Mouse (Mus musculus) CD8-positive naive resting alpha-beta T cell, adult 2 months (primary cell): Measurements from ENCODE around the gene Bckdha.
A peak's percentile ranks its signal among the peaks of the same experiment; 100 is the strongest.

Experiments
- DNase-seq, 2 experiments: peaks; one replicate each; pipeline ENCODE4 v3.0.0; 2022; ENCODE audit warnings: low read depth in 2 of 2, low spot score in 2 of 2

Bckdha gene

DNA sequence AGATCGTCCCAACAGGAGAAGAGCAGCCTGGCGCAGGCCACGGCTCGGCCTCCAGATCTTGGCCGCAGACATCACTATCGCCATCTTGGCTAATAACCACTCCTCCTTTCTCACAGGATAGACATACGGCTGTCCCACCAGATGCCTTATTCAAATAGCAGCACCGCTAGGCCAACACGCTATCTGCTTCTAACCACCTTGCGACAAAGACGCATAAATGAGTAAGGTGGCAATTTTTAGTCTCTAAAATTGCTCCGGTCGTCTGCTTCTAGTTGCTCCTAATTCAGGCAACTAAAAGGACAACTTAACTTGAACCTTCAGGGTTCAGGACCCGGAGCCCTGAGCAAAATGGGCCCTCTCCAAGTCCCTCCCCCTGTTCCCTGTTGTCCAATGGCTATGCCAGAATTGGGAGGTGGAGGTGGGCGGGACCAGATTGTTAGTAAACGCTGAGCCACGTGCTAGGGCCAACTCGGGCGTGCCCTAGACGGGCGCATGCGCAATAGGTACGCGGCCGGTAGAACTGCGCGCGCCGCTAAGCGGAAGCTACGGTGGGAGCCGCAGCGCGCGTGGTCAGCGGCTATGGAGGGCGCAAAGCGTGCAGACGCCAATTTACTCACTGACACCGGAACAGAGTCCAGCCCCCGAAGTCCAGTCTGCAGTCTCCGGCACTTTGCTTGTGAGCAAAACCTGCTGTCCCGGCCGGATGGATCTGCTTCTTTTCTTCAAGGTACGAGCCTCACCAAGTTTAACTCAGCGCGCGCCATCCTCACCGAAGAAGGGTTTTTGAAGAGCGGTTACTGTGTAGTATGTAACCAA, at the start of gene Bckdha, which contains the start of gene Exosc5:
Gene Bckdha, minus strand, starts transcription at position 325 of the 816 bp plus-strand sequence.
Gene Exosc5, plus strand, starts transcription at position 508 of the 816 bp plus-strand sequence.
- DNase-seq, result peak; percentile 97 to 98

DNA sequence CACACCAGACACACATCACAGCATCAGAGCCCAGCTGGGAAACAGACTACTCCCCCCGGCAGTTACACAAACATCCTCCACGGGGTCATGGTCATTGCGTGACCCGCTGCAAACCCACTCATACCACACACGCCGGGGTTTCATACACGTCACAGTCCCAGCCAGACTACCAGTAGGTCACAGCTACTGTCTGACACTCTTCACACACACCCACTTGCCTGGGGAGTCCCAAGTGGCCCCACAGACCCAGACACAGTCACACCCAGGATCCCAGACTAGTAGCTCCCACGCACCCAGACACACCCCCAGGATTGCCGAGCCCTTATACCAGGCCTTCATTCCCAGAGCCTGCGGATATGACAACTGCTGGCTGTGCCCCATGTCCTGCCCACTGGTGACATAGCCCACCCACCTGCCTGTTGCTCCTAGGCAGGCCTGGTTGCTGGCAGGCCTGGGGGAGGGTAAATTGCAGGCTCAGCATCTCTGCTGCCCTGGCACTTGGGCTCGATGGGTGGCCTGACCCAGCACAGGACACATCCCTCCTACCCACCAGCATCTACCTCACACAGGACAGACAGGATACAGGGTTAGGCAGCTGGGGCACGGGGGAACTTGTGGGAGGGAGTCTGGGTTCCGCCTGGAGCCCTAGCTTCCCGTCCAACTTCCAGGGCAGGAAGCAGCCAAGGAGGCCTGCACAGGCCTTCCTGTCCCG, 49.0 kb upstream of the Bckdha start:
- DNase-seq, result no peak

DNA sequence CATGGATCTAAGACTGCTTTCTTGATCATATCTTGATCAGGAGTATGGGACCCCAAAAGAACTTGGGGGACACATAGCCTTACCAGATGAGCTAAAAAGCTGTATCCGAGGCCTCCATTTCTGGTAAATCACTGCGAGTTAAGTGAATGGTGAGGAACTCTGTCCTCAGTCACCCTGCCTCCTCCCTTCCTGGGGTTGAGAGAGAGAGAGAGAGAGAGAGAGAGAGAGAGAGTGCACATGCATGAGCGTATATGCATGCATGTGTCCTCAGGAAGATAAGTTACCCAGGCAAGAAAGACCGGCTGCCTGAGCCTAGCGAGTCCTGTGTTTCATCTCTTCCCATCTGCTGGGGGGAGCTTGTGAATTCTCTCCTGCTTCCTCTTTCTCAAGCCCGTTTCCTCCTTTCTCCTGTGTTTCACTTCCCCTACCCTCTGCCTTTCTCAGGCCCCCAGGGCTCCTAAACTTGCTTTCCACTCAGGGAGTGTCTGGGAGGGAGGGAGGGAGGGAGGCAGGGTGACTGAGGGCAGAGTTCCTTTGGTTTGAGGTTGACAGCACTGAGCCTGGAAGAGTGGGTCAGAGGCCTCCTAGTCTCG, 47.9 kb upstream of the Bckdha start:
- no peak for DNase-seq

DNA sequence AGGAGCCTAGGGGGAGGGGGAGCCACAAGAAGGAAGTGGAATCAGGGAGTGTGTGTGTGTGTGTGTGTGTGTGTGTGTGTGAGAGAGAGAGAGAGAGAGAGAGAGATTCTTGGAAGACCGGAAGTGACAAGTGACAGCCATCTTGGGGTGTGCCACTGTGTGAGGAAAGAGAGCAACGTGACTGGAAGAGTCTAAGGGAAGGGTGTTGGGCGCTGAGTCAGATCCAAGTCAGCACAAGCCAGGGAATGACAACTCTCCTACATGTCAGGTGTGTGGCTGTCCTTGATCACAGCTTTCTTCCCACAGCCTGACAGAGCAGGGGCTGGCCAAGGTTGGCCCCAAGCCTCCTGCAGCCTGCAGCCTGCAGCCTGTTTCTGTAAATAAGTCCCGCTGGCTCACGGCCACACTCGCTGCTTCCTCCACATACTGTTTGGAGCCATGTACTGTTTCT, 47.0 kb upstream of the Bckdha start:
- no peak for DNase-seq

DNA sequence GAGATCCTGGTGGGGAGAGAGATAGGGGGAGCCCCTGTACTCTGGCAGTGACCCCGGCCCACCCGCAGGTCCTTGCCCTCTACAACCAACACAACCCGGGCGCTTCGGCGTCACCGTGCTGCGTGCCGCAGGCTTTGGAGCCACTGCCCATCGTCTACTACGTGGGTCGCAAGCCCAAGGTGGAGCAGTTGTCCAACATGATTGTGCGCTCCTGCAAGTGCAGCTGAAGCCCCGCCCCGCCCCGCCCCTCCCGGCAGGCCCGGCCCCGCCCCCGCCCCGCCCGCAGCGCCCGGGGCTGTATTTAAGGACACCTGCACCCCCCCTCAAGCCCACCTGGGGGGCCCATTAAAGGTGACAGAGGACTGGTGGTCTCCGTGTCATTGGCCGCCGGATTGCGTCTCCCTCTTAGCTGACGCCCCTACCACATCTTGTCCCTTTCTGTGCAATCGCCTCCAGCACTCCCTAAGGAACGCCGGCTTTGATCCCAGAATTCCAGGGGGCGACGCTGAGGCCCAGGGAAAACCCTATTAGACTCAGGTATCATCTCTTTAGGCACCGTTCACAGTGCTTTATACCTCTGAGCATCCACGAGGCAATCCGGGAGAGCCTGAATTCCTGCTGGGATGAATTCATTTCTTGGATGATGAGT, 46.1 kb upstream of the Bckdha start:
- DNase-seq, result no peak

DNA sequence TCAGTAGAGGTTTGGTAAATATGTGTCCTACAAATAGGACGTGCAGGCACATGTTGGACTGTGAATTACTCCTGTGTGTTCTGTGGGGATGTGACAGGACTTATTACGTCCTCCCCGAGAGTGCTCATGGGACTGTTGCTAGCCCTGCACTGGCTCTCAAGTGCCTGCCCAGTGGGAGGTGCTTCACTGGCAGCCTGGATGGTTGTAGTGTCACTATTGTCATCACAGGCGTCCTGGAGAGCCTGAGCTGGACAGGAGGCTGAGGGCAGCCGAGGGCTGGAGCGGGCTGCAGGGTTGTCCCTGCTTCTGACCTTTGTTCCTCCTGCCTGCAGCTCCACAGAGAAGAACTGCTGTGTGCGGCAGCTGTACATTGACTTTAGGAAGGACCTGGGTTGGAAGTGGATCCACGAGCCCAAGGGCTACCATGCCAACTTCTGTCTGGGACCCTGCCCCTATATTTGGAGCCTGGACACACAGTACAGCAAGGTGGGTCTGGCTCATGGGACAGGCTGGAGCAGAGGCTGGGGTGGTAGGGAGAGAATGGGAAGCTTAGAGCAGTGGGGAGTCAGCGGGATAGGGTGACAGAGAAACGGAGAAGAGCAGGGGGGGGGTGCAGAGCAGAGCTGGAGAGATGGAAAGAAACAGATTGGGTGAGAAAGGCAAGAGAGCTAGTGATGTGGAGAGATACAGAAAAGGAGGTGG, 45.2 kb upstream of the Bckdha start:
- DNase-seq, result no peak

DNA sequence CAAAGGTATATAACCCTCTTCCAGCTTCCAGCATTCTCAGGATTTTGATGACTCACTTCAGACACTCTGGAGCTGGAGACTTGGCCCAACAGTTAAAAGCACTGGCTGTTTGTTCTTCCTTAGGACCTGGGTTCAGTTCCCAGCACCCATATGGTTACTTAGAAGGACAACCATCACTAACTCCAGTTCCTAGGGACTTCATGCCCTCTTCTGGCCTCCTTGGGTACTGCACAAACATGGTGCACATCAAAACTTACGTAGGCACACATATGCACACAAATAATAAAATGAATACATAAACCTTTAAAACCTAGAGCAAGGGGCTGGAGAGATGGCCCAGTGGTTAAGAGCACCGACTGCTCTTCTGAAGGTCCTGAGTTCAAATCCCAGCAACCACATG, 43.6 kb upstream of the Bckdha start:
- no peak for DNase-seq

DNA sequence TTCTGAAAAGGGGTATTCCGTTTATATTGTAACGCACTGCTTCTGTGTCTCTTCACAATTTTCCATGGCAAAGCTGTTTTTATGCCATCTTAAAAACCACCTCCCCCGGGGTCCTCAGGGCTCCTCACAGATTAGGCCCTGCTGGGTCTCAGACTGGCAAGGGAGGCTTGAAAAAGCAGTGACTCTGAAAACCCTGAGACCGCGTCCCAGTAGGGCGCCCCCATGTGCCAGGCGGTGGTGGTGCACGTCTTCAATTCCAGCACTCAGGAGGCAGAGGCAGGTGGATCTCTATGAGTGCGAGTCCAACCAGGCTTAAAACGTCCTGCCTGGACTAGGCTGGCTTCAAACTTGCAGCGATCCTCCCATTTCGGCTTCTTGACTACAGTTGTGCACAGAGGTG, 42.0 kb upstream of the Bckdha start:
- DNase-seq, result peak in 1 of 2 experiments; percentile 46

DNA sequence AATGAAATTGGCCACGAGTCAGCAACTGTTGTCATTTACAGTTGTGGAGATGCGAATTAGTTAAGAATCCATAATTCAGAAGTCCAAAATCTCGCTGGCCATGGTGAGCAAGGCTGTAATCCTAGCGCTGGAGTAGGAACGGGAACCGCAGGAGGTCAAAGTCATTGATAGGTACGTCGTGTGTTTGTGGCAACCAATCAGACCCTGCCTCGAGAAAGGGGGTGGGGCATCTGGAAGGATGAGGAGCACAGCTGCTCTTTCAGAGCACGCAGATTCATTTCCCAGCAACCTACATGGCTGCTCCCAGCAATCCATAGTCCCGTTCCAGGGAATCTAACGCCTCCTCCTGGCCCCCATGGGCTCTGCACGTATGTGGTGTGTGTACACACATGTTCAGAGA, 41.1 kb upstream of the Bckdha start:
- DNase-seq, result no peak

DNA sequence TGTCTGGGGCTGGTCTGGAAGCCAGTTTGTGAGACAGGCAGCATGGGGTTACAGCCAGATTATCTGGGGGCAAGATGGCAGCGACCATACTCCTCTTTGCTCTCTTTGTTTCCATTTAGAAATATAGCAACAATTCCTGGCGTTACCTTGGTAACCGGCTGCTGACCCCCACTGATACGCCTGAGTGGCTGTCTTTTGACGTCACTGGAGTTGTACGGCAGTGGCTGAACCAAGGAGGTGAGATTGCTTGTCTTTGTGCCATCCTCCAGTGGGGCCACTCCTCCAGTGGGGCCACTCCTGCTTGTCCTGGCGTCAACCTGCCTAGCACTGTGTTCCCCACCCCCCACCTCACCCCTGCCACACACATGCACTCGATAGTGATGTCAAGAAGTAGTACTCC, 35.3 kb upstream of the Bckdha start:
- DNase-seq, result no peak

DNA sequence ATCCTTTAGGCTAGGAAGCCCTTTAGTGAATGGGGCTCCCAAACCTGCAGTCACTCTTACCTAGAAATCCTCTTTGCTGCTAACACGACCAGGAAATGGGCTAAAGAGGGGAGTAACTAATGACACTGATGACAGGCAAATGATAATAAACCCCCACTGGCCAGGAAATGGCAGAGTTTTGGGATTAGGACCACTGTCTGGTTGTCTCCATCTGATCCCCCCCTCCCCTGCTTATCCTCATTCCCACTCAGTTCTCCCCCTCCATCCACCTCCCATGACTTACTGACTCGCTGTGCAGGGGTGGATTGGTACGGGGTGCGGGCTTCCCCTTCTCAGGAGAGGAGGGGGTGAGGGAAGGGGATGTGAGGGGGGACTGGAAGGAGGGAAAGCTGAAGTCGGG, 31.3 kb upstream of the Bckdha start:
- DNase-seq, result no peak

DNA sequence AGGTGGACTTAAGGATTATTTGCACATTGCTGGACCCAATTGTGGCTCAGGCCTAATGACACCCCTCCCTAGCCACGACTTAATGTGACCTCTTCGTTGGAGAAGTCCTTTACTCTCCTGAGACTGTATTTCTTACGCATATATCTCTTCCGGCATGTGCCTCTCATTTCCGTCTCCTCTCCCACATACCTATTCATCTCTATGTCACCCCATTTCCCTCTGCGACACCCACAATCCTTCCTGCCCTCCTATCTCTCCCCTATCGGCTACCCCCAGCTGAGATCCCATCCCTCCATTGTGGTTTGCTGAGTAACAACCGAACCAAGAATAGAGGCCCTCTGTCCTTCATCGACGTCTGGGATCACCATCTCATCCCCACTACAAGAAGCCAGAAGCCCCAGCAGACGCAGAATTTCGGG, 30.8 kb upstream of the Bckdha start:
- no peak for DNase-seq

DNA sequence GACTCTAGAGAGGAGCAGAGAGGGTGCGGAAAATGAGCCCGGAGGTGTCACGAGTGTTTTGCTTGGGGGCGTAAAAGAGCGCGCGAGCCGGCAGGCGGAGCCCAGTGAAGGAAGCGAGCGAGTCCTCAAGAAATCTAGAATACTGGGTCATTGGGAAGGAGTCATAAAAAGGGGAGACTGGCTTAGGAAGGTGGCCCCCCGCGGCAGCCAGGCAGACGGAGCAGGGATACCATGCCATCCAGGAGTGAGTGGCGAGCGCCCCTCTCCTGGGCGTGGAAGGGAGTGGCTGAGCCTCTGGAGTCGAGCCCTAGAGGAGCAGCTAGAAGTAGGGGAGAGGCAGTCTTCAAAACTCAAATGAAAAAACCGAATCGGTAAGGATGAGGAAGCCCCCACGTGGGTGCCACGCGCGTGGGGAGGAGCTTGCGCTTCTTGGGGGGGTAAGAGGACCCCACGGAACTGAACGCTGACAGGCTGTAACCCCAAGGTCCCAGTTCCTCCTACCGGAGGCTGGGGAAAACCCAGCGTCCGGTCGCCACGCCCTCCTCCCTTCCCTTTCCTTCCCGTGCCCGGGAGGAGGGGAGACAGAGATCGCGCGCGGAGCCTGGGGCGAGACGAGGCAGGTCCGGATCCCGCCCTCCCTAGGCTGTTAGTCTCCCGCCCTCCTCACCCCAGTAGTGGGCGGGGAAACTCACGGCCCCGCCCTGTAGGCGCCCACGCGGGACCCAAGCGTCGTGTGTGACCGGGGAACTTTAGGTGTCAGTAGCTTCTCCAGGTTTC, 30.2 kb upstream of the Bckdha start:
- DNase-seq, result peak; percentile 60 to 73

DNA sequence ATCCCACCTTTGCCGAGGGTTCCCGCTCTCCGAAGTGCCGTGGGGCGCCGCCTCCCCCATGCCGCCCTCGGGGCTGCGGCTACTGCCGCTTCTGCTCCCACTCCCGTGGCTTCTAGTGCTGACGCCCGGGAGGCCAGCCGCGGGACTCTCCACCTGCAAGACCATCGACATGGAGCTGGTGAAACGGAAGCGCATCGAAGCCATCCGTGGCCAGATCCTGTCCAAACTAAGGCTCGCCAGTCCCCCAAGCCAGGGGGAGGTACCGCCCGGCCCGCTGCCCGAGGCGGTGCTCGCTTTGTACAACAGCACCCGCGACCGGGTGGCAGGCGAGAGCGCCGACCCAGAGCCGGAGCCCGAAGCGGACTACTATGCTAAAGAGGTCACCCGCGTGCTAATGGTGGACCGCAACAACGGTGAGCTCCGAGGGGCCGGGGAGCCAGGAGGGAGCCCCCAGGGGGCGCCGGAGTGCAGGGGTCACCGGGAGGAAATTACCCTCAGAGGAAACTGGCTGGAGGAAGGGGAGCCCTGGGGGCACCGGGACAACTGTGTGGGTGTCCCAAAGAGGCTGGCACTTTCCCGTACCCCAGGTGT, 29.1 kb upstream of the Bckdha start:
- DNase-seq, result peak; percentile 31 to 33

DNA sequence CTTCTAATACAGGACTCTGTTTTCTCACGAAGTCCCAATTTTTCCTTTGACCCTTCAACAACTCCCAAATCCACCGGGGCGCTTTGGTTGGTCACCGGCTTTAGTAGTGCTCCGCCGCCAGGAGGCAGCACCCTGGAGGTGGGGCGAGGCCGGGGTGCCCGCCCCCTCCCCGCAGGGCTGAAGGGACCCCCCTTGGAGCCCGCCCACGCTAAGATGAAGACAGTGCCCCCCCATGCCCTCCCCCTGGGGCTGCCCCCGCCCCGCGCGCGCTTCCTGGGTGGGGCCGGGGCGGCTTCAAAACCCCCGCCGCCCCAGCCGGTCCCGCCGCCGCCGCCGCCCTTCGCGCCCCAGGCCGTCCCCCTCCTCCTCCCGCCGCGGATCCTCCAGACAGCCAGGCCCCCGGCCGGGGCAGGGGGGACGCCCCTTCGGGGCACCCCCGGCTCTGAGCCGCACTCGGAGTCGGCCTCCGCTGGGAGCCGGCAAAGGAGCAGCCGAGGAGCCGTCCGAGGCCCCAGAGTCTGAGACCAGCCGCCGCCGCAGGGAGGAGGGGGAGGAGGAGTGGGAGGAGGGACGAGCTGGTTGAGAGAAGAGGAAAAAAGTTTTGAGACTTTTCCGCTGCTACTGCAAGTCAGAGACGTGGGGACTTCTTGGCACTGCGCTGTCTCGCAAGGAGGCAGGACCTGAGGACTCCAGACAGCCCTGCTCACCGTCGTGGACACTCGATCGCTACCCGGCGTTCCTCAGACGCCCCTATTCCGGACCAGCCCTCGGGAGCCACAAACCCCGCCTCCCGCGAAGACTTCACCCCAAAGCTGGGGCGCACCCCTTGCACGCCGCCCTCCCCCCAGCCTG, 28.1 kb upstream of the Bckdha start, which contains the start of gene Tgfb1:
Gene Tgfb1, plus strand, starts transcription at position 323 of the 852 bp plus-strand sequence.
- DNase-seq, result peak; percentile 83 to 85

DNA sequence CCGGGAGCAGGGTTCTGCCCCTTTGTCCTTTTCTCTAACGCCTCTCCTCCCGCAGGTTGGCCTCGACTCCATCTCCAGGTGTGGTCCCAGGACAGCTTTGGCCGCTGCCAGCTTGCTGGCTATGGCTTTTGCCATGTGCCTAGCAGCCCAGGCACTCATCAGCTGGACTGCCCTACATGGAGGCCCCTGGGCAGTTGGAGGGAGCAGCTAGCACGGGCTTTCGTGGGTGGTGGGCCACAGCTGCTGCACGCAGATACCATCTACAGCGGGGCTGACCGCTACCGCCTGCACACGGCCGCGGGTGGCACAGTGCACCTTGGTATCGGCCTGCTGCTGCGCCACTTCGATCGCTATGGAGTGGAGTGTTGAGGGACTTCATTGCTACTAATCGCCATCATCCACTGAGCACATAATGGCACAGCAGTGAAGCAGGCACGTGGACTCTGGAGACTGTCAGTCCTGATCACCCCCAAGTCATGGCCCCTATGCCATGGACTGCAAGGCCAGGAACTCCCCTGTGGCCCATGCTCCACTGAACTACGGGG, 27.2 kb upstream of the Bckdha start:
- no peak for DNase-seq

DNA sequence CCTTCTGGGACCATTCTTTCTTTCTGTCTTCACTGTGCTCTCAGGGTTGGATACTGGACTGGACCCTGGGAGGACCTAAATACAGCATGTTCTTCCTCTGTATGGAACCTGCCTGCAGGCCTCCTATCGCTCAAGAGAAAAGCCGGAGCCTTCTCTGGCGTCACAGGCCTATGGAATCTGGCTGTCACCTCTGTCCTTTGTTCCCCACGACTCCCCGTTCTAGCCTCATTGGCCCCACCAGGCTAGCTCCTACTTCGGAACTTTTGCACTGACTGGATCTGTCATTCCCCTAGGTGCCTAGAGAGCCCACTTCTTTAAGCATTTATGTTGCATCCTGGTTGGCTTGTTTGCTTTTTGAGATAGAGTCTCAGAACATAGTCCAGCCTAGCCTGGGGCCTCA, 25.9 kb upstream of the Bckdha start:
- no peak for DNase-seq

DNA sequence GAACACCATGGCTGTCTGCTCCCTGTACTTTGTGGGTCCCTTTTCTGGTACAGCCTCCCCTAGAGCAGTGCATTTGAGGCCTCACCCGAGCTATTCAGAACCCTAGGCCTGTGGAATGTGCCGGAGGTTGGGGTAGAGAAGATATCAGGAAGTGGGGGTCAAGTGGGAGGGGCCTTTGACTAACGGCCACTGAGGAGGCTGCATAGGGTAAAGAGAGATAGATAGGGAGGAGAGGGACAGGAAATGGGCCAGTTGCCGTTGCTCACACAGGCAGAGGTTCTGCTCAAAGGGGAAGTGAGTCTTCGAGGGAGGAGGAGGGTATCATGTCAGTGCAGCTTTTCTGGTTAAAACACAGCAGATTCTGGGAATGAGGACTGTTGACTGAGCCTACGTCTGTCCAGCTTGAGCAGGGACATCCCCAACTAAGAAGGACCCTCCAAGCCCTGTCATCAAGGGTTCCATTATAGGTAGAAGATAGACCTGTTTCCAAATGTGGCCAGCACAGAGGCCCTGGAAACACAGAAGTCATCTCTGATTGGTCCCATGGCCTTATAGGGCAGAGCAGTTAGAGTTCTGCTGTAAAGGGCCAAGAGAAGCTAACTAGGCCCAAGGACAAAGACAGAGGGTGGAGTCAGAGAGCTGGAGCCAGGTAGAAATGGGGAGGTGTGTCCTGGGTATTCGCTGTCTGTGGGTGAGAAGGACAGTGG, 24.8 kb upstream of the Bckdha start:
- peak; percentile 16 to 40 for DNase-seq
